Mouse (Mus musculus): Measurements from ENCODE around the gene Fgg. TPM values are rescaled to one million over a fixed set of nuclear protein-coding genes. Genes with fewer than 3 reads are reported as not detected.

The Fgg gene
- polyA plus RNA-seq, 1 experiment = not detected

- Histone ChIP-seq H3K4me1 (ENCODE audit: control insufficient read depth, insufficient read depth, low read length) (no peaks in the 10 kb centered on the region), H3K27ac (ENCODE audit: insufficient read depth, low read length) (no peak overlapping the region), H3K4me3 (ENCODE audit: insufficient read depth, low read length) (no peak overlapping the region)
- TF ChIP-seq POLR2A (IDR thresholded peaks at IDR 0.05; ENCODE audit: extremely low read depth, insufficient read depth, low read length) (no peak), CTCF (IDR thresholded peaks at IDR 0.05; ENCODE audit: extremely low read depth, insufficient read depth, low read length) (no peak)
Measured at GRCm38 (mm10) chr3:83057046-83057445, 49.5 kb downstream of the Fgg start.

Other genes with a start within 250 kb of the Fgg start
- gene Rbm46, start 131.2 kb upstream of the Fgg start, polyA plus RNA-seq (2012; rRNA removed) = 0.23 and 0.26 TPM in 2 replicates
- 0.04 and 0.08 TPM in 2 replicates for gene Lrat, start 103.8 kb upstream of the Fgg start, polyA plus RNA-seq (2012; rRNA removed)
- gene Fga, start 18.4 kb downstream of the Fgg start, polyA plus RNA-seq (2012; rRNA removed) = not detected in 2 replicates
- 0.04 TPM in 1 of 2 replicates, not detected in the other for gene Fgb, start 42.1 kb downstream of the Fgg start, polyA plus RNA-seq (2012; rRNA removed)
- gene Plrg1, start 47.8 kb downstream of the Fgg start, polyA plus RNA-seq (2012; rRNA removed) = 45.0 TPM in 2 replicates
- 0.26 and 0.38 TPM in 2 replicates for gene Dchs2, start 120.2 kb downstream of the Fgg start, polyA plus RNA-seq (2012; rRNA removed)

Measured in cortical plate, adult 2 months (tissue).